Mouse (Mus musculus) heart, embryonic 13.5 days (tissue): ENCODE data around the gene Vars2. TPM values are rescaled to one million over a fixed set of nuclear protein-coding genes. Genes with fewer than 3 reads are reported as not detected.

ENCODE experiments used
- ATAC-seq: fragments of 200-750 bp; cut with Nextera tagmentation; 2 replicates; pipeline ENCODE4 v1.8.0; 2017; ENCODE audit warnings: moderate TSS enrichment; ENCODE audit not compliant: insufficient number of reproducible peaks, low FRiP score, low TSS enrichment; ENCODE audit errors: extremely low read depth
- H3K27ac ChIP-seq: fragments of 300-500 bp; sonication (generic); replicated peaks from 2 replicates; pipeline ENCODE4 v1.5.1; 2015; ENCODE audit warnings: moderate library complexity, mild to moderate bottlenecking, inconsistent platforms
- H3K27me3 ChIP-seq: fragments of 300-500 bp; sonication (generic); replicated peaks from 2 replicates; pipeline ENCODE4 v1.6.1; 2015; ENCODE audit warnings: mild to moderate bottlenecking, inconsistent platforms
- H3K36me3 ChIP-seq: fragments of 300-500 bp; sonication (generic); 2 replicates; pipeline ENCODE4 v1.6.1; 2015; ENCODE audit warnings: mild to moderate bottlenecking, inconsistent platforms
- H3K4me1 ChIP-seq: fragments of 300-500 bp; sonication (generic); 2 replicates; pipeline ENCODE4 v1.6.1; 2015; ENCODE audit warnings: inconsistent platforms
- H3K4me2 ChIP-seq: fragments of 300-500 bp; sonication (generic); 2 replicates; pipeline ENCODE4 v1.6.1; 2015; ENCODE audit warnings: inconsistent platforms, mild to moderate bottlenecking, moderate library complexity
- H3K4me3 ChIP-seq: fragments of 300-500 bp; sonication (generic); 2 replicates; pipeline ENCODE4 v1.5.1; 2015; ENCODE audit warnings: moderate library complexity, mild to moderate bottlenecking, inconsistent platforms
- H3K9ac ChIP-seq: fragments of 300-500 bp; sonication (generic); 2 replicates; pipeline ENCODE4 v1.6.1; 2015; ENCODE audit warnings: inconsistent platforms, mild to moderate bottlenecking, moderate library complexity
- H3K9me3 ChIP-seq: fragments of 300-500 bp; sonication (generic); 2 replicates; pipeline ENCODE4 v1.6.1; 2016; ENCODE audit warnings: inconsistent platforms
- whole genome bisulfite sequencing: fragments of 180-500 bp; shearing (Covaris S2); methylation state at CpG from one replicate; pipeline ENCODE4 v1.1.7; 2015; ENCODE audit warnings: mixed read lengths; 5-methylcytosine and 5-hydroxymethylcytosine counted together
- polyA plus RNA-seq: library from polyadenylated mRNA; unstranded; fragments of >200 nt; fragmentation: Nextera tagmentation; extraction: Ambion mirVana; gene quantifications from 2 replicates; pipeline ENCODE4 v1.2.1, GENCODE M21; 2015

Gene Vars2
- polyA plus RNA-seq, 1 experiment from 2014 or later = 12.2 TPM

DNA sequence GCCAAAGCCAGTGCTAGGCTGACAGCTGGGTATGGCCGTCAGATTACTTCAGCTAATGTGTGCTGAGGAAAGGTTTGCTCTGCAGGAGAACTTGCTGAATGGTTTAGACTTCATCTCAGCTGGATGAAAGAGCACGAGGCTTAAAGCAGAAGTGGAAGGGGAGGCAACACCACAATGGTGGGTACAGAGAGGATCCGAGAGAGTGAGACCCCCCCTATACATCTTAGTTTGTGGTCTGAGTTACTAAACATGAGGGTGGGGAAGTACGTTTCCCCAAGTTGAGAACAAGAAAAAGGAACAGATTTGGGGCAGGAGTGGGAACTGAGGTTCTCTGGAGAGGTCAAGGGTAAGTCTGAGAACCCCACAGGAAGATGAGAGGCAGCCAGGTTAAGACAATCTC is 25.0 kb upstream of the Vars2 start:
- no peak overlapping the region for H3K27ac ChIP-seq
- no peak for ATAC-seq
- WGBS = 72% methylated on average over 4 of the region's 4 CpGs

DNA sequence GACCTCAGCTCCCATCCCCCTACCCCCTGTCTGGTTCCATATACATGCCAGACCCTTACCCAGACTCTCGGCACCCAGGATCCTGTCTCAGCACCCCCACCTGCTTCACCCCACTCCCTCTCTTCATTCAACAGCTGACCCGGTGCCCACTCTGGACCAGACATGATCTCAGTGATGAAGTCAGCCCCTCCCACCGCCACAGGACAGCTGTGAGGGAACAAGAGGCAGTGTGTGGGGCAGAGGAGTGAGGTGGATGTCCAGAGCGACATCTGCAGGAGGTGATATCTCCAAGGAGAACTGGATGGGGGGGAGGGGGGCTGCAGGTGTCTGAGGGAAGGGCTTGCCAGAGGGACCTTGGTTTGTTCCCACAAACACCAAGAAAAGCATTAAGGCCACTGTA is 24.4 kb upstream of the Vars2 start:
- Histone ChIP-seq H3K4me2 (no peak overlapping the region), H3K27me3 (no peaks in the 10 kb centered on the region), H3K36me3 (peaks cover 87% of the 10 kb centered on the region), H3K4me1 (peaks cover 5% of the 10 kb centered on the region), H3K9ac (no peak overlapping the region), H3K27ac (no peak overlapping the region), H3K4me3 (no peak overlapping the region), H3K9me3 (no peaks in the 10 kb centered on the region)
- WGBS = 62% methylated on average over 4 of the region's 4 CpGs
- ATAC-seq = no peak

More for the DNA sequence above, 25.0 kb upstream of the Vars2 start:
- Histone ChIP-seq H3K4me2 (no peak overlapping the region), H3K27me3 (no peaks in the 10 kb centered on the region), H3K4me1 (peaks cover 11% of the 10 kb centered on the region), H3K36me3 (peaks cover 82% of the 10 kb centered on the region), H3K9ac (no peak overlapping the region), H3K9me3 (no peaks in the 10 kb centered on the region), H3K4me3 (no peak overlapping the region)

DNA sequence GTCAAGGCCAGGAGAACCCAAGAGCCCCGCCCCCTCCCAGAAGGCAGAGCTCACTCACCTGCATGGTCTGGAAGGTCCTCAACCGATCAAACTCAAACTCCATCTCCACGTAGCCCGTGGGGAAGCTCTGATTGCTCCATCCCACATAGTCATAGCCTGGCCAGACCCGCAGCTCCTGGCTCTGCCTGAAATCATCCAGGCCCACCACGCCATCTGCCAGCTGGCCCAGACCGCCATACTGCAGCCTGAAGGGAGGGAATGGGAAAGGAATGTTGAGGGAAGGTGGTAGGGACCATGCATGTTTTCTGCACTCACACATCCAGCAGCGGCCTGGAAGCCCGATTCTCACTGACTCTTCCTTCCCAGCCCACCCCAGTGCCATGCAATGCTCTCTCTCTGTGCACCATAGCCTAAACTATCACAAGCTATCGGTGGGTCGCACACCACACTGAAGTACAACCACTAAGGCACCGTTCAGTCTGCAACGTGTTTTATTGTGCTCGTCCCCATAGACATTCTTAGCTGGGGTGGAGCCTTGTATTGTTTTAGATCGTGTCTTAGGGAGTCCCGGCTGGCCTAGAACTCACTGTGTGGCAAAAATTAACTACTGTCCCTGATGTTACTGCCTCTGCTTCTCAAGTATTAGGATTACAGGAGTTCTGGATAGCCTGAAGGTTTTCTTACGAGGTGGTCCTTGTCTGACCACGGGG is 22.7 kb upstream of the Vars2 start:
- H3K4me1 ChIP-seq = no peaks in the 10 kb centered on the region
- no peak overlapping the region for H3K4me3 ChIP-seq
- no peaks in the 10 kb centered on the region for H3K27me3 ChIP-seq
- H3K4me2 ChIP-seq = no peak overlapping the region
- H3K36me3 ChIP-seq = peaks cover 94% of the 10 kb centered on the region
- no peak overlapping the region for H3K27ac ChIP-seq
- H3K9ac ChIP-seq = no peak overlapping the region
- H3K9me3 ChIP-seq = no peaks in the 10 kb centered on the region
- ATAC-seq = no peak
- 81% methylated on average over 18 of the region's 18 CpGs for WGBS

DNA sequence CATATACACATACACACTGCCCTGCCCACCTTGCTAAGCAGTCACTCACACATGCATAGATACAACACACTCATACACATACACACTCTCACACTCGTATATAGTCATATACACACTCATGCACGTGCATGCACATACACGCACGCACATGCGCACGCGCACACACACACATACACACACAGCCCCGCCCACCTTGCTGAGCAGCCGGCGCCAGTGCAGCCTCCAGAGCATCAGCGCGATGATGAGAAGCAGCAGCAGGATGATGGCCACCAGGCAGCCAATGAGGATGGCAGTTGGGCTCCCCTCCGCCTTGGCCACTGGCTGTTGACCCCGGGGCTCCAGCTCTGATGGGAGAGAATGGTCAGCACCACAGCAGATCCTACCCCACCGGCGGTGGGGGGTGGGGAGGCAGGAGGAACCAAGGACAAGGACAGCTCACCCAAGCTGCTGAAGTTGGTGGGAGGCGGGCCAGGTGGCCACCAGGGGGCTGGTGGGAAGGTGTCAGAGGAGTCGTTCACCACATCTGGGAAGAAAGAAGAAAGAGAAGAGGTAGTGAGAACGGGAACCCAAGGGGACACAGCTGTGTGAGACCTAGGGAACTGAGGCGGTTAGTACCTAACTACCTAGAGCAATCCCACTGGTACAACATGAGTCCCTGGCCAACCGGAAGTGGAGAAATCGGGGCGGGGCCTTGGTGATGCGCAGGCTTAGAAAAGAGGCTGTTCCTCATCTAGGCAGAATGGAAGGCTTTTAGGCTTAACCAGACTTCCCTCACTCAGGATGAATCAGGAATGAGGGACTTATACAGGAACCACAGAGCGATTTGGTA is 21.2 kb upstream of the Vars2 start:
- 76% methylated on average over 25 of the region's 25 CpGs for WGBS
- no peak for ATAC-seq

DNA sequence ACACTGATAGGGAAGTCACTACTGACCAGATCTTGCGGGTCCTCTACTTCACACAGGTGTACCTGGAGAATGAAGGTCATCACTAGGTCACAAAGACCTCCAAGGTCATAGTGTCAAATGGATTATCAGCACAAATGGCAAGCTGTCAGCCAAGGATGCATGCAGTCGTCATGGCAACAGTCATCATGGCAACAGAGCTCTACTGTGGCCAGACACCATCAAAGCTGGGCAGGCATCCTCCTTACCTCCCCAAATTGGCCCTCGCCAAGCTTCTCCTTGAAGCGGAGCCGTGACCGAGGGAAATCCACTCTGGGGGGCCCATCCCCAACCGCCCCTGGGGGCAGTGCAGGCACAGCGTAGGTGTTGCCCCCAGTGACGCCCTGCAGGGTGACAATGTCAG is 17.7 kb upstream of the Vars2 start:
- peaks cover 100% of the 10 kb centered on the region for H3K36me3 ChIP-seq

More for the DNA sequence above, 21.2 kb upstream of the Vars2 start:
- peaks cover 100% of the 10 kb centered on the region for H3K36me3 ChIP-seq
- H3K27me3 ChIP-seq = no peaks in the 10 kb centered on the region
- H3K4me3 ChIP-seq = no peak overlapping the region
- no peak overlapping the region for H3K4me2 ChIP-seq
- no peak overlapping the region for H3K27ac ChIP-seq
- H3K9me3 ChIP-seq = no peaks in the 10 kb centered on the region
- no peaks in the 10 kb centered on the region for H3K4me1 ChIP-seq
- no peak overlapping the region for H3K9ac ChIP-seq

DNA sequence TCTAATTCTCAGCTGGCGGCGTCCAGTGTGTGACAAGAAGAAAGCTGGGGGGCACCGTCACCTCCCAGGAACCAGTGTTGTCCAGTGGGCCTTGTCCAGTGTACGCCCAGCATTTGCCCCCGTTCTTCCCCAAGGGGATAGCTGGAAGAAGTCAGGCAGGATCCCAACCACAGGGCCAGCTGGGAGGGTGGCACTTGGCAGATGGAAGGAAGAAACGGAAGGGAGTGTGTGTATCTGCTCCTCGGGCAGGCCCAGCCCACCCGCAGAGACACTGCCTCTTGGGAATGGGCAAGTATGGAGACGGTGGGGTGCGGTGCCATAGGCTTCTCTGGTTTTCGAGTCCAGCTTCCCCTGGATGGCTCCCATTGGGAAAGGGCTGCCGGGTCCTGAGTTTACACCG is 14.6 kb upstream of the Vars2 start:
- WGBS = 76% methylated on average over 13 of the region's 13 CpGs

More for the DNA sequence above, 17.7 kb upstream of the Vars2 start:
- Histone ChIP-seq H3K9ac (no peak overlapping the region), H3K4me3 (no peak overlapping the region), H3K4me2 (no peak overlapping the region), H3K27ac (no peak overlapping the region), H3K4me1 (no peaks in the 10 kb centered on the region), H3K27me3 (no peaks in the 10 kb centered on the region), H3K9me3 (no peaks in the 10 kb centered on the region)
- WGBS = 65% methylated on average over 9 of the region's 9 CpGs
- ATAC-seq = no peak

DNA sequence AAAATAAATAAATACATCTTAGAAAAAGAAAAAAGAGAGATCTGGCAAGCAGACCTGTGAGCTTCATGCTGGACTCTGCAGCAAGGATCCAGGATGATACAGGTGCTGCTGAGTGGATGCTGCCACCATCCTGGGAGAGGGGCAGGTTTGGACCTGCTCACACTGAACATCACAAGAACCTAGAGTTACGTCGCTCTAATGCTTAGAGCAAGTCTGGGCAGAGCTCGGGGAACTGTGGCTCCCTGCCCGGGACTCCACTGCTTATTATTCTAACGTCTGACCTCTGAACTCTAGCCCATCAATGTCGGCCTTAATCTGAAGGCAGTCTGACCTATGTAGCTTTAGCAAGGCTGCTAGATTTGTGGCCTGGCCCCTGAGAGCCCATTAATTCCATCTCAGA is 13.2 kb upstream of the Vars2 start:
- Histone ChIP-seq H3K27me3 (no peaks in the 10 kb centered on the region), H3K4me1 (no peaks in the 10 kb centered on the region), H3K9me3 (no peaks in the 10 kb centered on the region), H3K9ac (no peak overlapping the region), H3K4me2 (no peak overlapping the region), H3K4me3 (no peak overlapping the region), H3K36me3 (peaks cover 56% of the 10 kb centered on the region), H3K27ac (no peak overlapping the region)
- WGBS = 41% methylated on average over 6 of the region's 6 CpGs
- no peak for ATAC-seq

More for the DNA sequence above, 14.6 kb upstream of the Vars2 start:
- Histone ChIP-seq H3K36me3 (peaks cover 70% of the 10 kb centered on the region), H3K27ac (no peak overlapping the region), H3K4me3 (no peak overlapping the region), H3K9me3 (no peaks in the 10 kb centered on the region), H3K4me2 (no peak overlapping the region), H3K9ac (no peak overlapping the region), H3K27me3 (no peaks in the 10 kb centered on the region), H3K4me1 (no peaks in the 10 kb centered on the region)
- no peak for ATAC-seq

DNA sequence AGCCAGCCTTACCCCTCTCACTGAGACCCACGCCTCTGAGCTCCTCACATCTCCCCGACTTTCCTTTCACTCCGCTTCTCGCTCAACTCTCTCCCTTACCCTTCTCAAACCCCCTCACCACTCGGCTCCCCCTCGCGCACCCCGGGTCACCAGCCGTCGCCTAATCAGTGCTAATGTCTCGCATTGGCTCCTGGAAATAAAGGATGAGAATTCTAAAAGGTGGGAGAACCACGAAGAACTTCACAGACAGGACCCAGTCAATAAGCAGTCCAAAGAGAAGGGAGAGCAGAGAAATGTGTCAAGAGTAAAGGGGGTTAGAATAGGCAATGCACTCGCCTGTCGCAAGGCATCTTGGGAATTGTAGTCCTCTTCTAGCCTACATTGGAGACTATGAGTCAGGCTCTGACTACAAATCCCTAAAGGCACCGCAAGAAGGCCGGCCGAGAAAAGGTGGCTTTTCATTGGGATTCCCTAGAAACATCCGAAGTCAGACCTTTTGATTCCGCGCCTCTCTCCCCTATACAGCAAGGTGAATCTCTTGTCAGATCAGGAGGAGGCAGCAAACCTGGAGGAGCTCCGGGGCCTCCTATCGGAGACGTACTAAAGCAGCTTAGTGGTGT is 6.1 kb upstream of the Vars2 start, which contains the start of gene Gtf2h4:
Gtf2h4 (minus strand) TSS at position 324 of the 620 bp plus-strand sequence.
- no peaks in the 10 kb centered on the region for H3K27me3 ChIP-seq
- H3K4me3 ChIP-seq = peak within 1 kb of the TSS; percentile 87
- H3K4me1 ChIP-seq = peaks cover 7% of the 10 kb centered on the region
- no peaks in the 10 kb centered on the region for H3K9me3 ChIP-seq
- peak within 1 kb of the TSS; percentile 92 for H3K4me2 ChIP-seq
- ATAC-seq = peak; percentile 80
- H3K27ac ChIP-seq = peak within 1 kb of the TSS; percentile 43
- peaks cover 26% of the 10 kb centered on the region for H3K36me3 ChIP-seq
- WGBS = 2% methylated on average over 23 of the region's 23 CpGs
- peak within 1 kb of the TSS; percentile 97 for H3K9ac ChIP-seq

DNA sequence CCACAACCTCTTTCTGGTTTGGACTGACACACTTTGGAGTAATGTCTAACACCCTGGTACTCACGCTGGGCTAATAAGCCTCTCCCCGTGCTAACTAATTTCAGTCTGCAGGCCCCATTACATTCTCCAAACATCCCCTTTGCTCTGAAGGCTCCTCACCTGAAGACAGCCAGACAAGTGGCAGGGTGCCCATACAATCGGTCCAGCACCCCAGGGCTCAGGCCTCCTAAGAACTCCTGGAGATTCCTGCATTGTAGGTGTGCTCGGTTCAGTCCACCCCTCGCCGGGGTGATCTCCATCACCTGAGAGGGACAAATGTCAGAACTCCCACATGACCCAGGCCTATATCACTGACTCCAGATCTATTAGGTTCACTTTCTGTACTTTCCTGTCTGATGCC is 5.1 kb upstream of the Vars2 start:
- 85% methylated on average over 6 of the region's 6 CpGs for WGBS
- peak overlapping the region; percentile 92 for H3K4me2 ChIP-seq

DNA sequence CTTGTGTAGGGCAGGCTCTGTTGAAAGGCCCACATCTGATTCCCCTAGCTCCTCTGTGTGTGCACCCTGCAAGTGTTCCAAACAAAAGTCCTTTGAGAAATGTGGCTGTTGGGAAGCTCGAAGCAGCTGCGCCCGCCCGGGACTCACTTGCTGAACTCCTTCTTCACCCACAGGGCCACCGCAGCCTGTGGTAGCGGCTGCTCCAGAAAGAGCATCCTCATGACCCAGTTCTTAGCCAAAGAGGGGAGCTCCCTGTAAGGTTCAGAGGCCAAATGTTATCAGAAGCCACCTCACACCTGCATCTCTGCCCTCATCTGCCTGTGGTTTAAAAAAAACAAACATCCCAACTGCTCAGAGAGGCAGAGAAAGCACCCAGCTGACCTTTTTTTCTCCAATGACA is 4.5 kb upstream of the Vars2 start:
- Histone ChIP-seq H3K27ac (no peak overlapping the region), H3K9ac (no peak overlapping the region), H3K4me2 (no peak overlapping the region), H3K27me3 (no peaks in the 10 kb centered on the region), H3K36me3 (peaks cover 26% of the 10 kb centered on the region), H3K4me3 (no peak overlapping the region), H3K9me3 (no peaks in the 10 kb centered on the region), H3K4me1 (peaks cover 16% of the 10 kb centered on the region)
- 86% methylated on average over 6 of the region's 6 CpGs for WGBS
- ATAC-seq = no peak

More for the DNA sequence above, 5.1 kb upstream of the Vars2 start:
- H3K27me3 ChIP-seq = no peaks in the 10 kb centered on the region
- no peak for ATAC-seq
- peaks cover 26% of the 10 kb centered on the region for H3K36me3 ChIP-seq
- H3K9me3 ChIP-seq = no peaks in the 10 kb centered on the region
- H3K4me1 ChIP-seq = peaks cover 14% of the 10 kb centered on the region
- no peak overlapping the region; the same call in 1 of the 2 replicates for H3K9ac ChIP-seq
- H3K4me3 ChIP-seq = peak overlapping the region; percentile 87; the same call in 1 of the 2 replicates
- no peak overlapping the region for H3K27ac ChIP-seq

DNA sequence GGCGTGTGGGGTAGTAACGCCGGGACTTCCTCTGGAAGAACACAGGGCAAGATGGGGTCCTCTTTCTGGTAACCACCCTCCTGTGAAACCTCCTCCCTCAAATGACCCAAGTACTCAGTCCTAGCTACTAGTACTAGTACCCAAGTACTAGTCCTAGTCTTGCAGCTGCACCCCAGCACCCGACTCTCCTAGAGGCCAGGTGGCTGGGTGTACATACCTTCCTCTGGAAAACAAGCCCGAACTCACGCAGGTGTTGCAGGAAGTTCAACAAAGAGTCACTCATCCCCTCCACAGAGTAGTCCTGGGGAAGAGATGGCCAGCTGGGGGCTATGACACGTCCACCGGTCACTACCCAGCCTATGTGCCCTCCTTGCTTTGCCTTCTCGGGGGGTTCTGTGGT is 2.3 kb upstream of the Vars2 start:
- Histone ChIP-seq H3K4me1 (peaks cover 26% of the 10 kb centered on the region), H3K9me3 (no peaks in the 10 kb centered on the region), H3K27me3 (no peaks in the 10 kb centered on the region), H3K36me3 (peaks cover 35% of the 10 kb centered on the region), H3K9ac (no peak overlapping the region), H3K4me2 (no peak overlapping the region), H3K4me3 (no peak overlapping the region), H3K27ac (no peak overlapping the region)
- 89% methylated on average over 9 of the region's 9 CpGs for WGBS
- no peak for ATAC-seq
